Mouse (Mus musculus) liver, embryonic 16.5 days (tissue): ENCODE measurements around the gene Acsm3. TPM values are rescaled to one million over a fixed set of nuclear protein-coding genes. Genes with fewer than 3 reads are reported as not detected.

Experiments used
- ATAC-seq: fragments of 200-750 bp; cut with Nextera tagmentation; 2 replicates; pipeline ENCODE4 v1.8.0; 2017; ENCODE audit warnings: low read depth, mild to moderate bottlenecking, moderate number of reproducible peaks, moderate library complexity
- H3K27ac ChIP-seq: fragments of 300-500 bp; sonication (generic); 2 replicates; pipeline ENCODE4 v1.5.1; 2014; ENCODE audit warnings: mild to moderate bottlenecking, low read length
- H3K27me3 ChIP-seq: fragments of 300-500 bp; sonication (generic); 2 replicates; pipeline ENCODE4 v1.6.1; 2014; ENCODE audit warnings: low read depth, low read length, mixed read lengths; ENCODE audit not compliant: control insufficient read depth, insufficient read depth
- H3K36me3 ChIP-seq: fragments of 300-500 bp; sonication (generic); 2 replicates; pipeline ENCODE4 v1.6.1; 2014; ENCODE audit warnings: mild to moderate bottlenecking; ENCODE audit not compliant: control insufficient read depth, insufficient read depth
- H3K4me1 ChIP-seq: fragments of 300-500 bp; sonication (generic); 2 replicates; pipeline ENCODE4 v1.6.1; 2014; ENCODE audit warnings: low read depth, low read length, mixed read lengths; ENCODE audit not compliant: control insufficient read depth
- H3K4me2 ChIP-seq: fragments of 300-500 bp; sonication (generic); 2 replicates; pipeline ENCODE4 v1.6.1; 2014; ENCODE audit warnings: low read depth, low read length, mixed read lengths
- H3K4me3 ChIP-seq: fragments of 300-500 bp; sonication (generic); 2 replicates; pipeline ENCODE4 v1.5.1; 2014; ENCODE audit warnings: low read depth, mild to moderate bottlenecking, low read length
- H3K9ac ChIP-seq: fragments of 300-500 bp; sonication (generic); 2 replicates; pipeline ENCODE4 v1.6.1; 2014; ENCODE audit warnings: low read depth, low read length
- H3K9me3 ChIP-seq: fragments of 300-500 bp; sonication (generic); replicated peaks from 2 replicates; pipeline ENCODE4 v1.6.1; 2016; ENCODE audit warnings: low read length; ENCODE audit not compliant: control insufficient read depth
- WGBS: fragments of 180-500 bp; shearing (Covaris S2); extraction: QIAGEN DNeasy Blood & Tissue Kit; methylation state at CpG from one replicate; pipeline ENCODE4 v1.1.7; 2014; ENCODE audit not compliant: insufficient replicate concordance; 5-methylcytosine and 5-hydroxymethylcytosine counted together
- polyA plus RNA-seq: library from polyadenylated mRNA; unstranded; fragments of >200 nt; fragmentation: Nextera tagmentation; extraction: Ambion mirVana; gene quantifications from 2 replicates; pipeline ENCODE4 v1.2.1, GENCODE M21; 2015

Acsm3 gene
- polyA plus RNA-seq, 1 experiment from 2014 or later = 8.0 TPM

DNA sequence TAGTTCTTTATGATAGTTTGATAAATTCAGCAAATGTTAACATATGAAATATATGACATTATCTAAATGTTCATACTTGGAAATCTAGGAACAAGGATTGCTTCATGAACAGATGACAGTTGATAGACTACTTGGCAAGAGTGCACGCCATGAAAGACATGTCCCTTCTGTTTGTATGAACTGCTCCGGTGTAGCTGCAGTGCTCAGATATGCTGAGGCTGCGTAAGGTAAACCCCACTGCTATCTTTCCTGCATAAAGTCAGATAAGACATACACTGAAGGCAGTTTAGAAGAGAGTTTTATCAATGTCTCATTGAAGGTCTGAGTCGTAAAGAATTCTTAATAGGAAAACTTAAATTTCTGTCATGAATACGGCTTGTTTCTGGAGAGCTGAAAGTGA is 24.2 kb downstream of the Acsm3 start:
- Histone ChIP-seq H3K9me3 (no peaks in the 10 kb centered on the region), H3K27me3 (no peaks in the 10 kb centered on the region), H3K4me1 (peaks cover 9% of the 10 kb centered on the region), H3K4me2 (peak overlapping the region; percentile 39), H3K36me3 (peaks cover 25% of the 10 kb centered on the region), H3K9ac (0 out of 2 replicates have a peak overlapping the region, but pooled peaks have one; percentile 14), H3K4me3 (no peak overlapping the region), H3K27ac (peak overlapping the region; percentile 76)
- WGBS = 21% methylated on average over 5 of the region's 5 CpGs
- ATAC-seq = peak; percentile 95

DNA sequence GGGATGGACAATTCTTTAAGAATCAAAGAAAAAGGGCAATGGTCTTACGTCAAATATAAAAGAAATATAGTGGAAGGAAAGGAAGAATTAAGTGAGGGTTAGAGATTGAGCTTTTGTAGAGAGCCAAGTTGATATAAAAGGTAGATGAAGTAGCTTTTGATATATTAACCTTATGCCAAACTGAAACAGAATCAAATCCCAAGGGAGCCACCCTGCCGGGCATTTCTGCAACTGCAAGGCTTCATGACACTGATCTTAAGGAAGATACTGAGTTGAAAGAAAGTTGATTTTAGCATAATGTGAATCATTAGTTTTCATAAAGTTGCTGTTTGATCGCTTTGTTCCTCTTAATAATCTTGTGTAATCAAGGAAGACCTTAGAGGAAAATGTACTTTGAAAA is 28.3 kb downstream of the Acsm3 start:
- no peak for ATAC-seq
- H3K4me3 ChIP-seq = no peak overlapping the region
- peaks cover 25% of the 10 kb centered on the region for H3K36me3 ChIP-seq
- no peak overlapping the region for H3K4me2 ChIP-seq
- H3K27ac ChIP-seq = no peak overlapping the region
- peaks cover 12% of the 10 kb centered on the region for H3K4me1 ChIP-seq
- no peak overlapping the region for H3K9ac ChIP-seq
- H3K9me3 ChIP-seq = no peaks in the 10 kb centered on the region
- H3K27me3 ChIP-seq = no peaks in the 10 kb centered on the region
- 73% methylated on average over 3 of the region's 3 CpGs for WGBS

DNA sequence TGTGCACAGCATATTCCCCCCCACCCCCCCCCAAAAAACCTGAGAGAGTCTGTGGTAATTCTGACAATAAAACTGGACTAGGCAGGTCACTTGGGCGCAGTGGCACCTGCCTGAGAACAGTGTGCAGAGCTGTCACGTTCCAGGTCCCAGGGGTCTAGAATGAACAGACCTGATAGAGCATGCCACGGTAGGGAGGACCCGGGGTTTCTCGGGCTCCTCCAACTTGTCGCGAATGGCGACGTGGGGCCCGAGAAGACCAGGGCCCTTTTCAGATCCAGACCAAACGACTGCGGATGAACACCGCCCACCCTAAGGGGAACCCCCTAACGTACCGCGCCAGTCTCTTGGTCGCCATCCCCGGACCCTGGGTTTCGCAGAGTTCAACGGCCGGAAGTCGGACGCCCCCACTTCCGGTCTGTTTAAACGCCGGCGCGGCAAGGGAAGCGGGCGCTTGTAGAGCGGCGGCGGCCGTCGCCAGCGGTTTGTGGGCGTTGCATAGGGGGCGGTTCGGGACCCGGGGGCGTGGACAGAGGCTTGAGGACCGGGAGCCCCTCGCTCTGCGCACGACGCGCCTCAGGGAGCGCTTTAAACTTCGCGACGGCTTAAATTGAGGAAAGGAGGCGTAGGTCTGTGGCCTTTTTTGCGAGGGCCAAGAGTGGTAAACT is 33.0 kb downstream of the Acsm3 start, which contains the start of the genes Rexo5 and Eri2:
TSS of gene Rexo5 (plus strand) at position 421 of the 665 bp plus-strand sequence.
TSS of gene Eri2 (minus strand) at position 473 of the 665 bp plus-strand sequence.
- H3K27me3 ChIP-seq = no peaks in the 10 kb centered on the region
- H3K4me3 ChIP-seq = peak within 1 kb of the TSS; percentile 84
- peak within 1 kb of the TSS; percentile 86 for H3K4me2 ChIP-seq
- H3K27ac ChIP-seq = peak within 1 kb of the TSS; percentile 84
- peak within 1 kb of the TSS; percentile 89 for H3K9ac ChIP-seq
- H3K36me3 ChIP-seq = peaks cover 8% of the 10 kb centered on the region
- no peaks in the 10 kb centered on the region for H3K9me3 ChIP-seq
- peak; percentile 98 for ATAC-seq
- under 1% methylated on average over 49 of the region's 53 CpGs for WGBS
- H3K4me1 ChIP-seq = peaks cover 8% of the 10 kb centered on the region

GRCm38 (mm10) chr7:119794251-119794638 is 33.5 kb downstream of the Acsm3 start:
- Histone ChIP-seq H3K36me3 (peaks cover 6% of the 10 kb centered on the region), H3K4me2 (peak overlapping the region; percentile 86)
- under 1% methylated on average over 21 of the region's 21 CpGs for WGBS

GRCm38 (mm10) chr7:119795311-119795710 is 34.6 kb downstream of the Acsm3 start:
- H3K27ac ChIP-seq = peak overlapping the region; percentile 55; the same call in 1 of the 2 replicates
- peak; percentile 32 for ATAC-seq
- peak overlapping the region; percentile 10 for H3K9ac ChIP-seq
- peaks cover 8% of the 10 kb centered on the region for H3K4me1 ChIP-seq
- H3K36me3 ChIP-seq = no peaks in the 10 kb centered on the region
- no peaks in the 10 kb centered on the region for H3K9me3 ChIP-seq
- H3K27me3 ChIP-seq = no peaks in the 10 kb centered on the region
- peak overlapping the region; percentile 55 for H3K4me3 ChIP-seq
- peak overlapping the region; percentile 67 for H3K4me2 ChIP-seq

More at GRCm38 (mm10) chr7:119794251-119794638, 33.5 kb downstream of the Acsm3 start:
- peak; percentile 60 for ATAC-seq
- no peaks in the 10 kb centered on the region for H3K9me3 ChIP-seq
- peak overlapping the region; percentile 84 for H3K27ac ChIP-seq
- H3K4me3 ChIP-seq = peak overlapping the region; percentile 84
- H3K9ac ChIP-seq = peak overlapping the region; percentile 89
- H3K27me3 ChIP-seq = no peaks in the 10 kb centered on the region
- H3K4me1 ChIP-seq = peaks cover 8% of the 10 kb centered on the region

GRCm38 (mm10) chr7:119800488-119800887 is 39.8 kb downstream of the Acsm3 start:
- no peak for ATAC-seq
- 82% methylated on average over 3 of the region's 3 CpGs for WGBS
- H3K9me3 ChIP-seq = no peaks in the 10 kb centered on the region

GRCm38 (mm10) chr7:119800991-119801390 is 40.3 kb downstream of the Acsm3 start:
- Histone ChIP-seq H3K36me3 (peaks cover 3% of the 10 kb centered on the region; the same call in 1 of the 2 replicates), H3K4me1 (no peaks in the 10 kb centered on the region), H3K4me3 (no peak overlapping the region), H3K9me3 (no peaks in the 10 kb centered on the region), H3K4me2 (no peak overlapping the region), H3K27ac (no peak overlapping the region), H3K9ac (no peak overlapping the region), H3K27me3 (no peaks in the 10 kb centered on the region)
- ATAC-seq = no peak
- 71% methylated on average over 3 of the region's 3 CpGs for WGBS

More at GRCm38 (mm10) chr7:119800488-119800887, 39.8 kb downstream of the Acsm3 start:
- peaks cover under 1% of the 10 kb centered on the region; the same call in 1 of the 2 replicates for H3K36me3 ChIP-seq
- H3K4me2 ChIP-seq = no peak overlapping the region
- H3K27ac ChIP-seq = no peak overlapping the region
- no peaks in the 10 kb centered on the region for H3K4me1 ChIP-seq
- H3K9ac ChIP-seq = no peak overlapping the region
- no peak overlapping the region for H3K4me3 ChIP-seq
- no peaks in the 10 kb centered on the region for H3K27me3 ChIP-seq

GRCm38 (mm10) chr7:119807396-119807795 is 46.7 kb downstream of the Acsm3 start:
- no peaks in the 10 kb centered on the region for H3K4me1 ChIP-seq
- H3K4me2 ChIP-seq = no peak overlapping the region
- H3K36me3 ChIP-seq = peaks cover 5% of the 10 kb centered on the region; the same call in 1 of the 2 replicates
- H3K27me3 ChIP-seq = no peaks in the 10 kb centered on the region
- no peak overlapping the region for H3K27ac ChIP-seq
- H3K4me3 ChIP-seq = no peak overlapping the region
- whole genome bisulfite sequencing = 81% methylated on average over 5 of the region's 5 CpGs
- no peak for ATAC-seq
- no peak overlapping the region for H3K9ac ChIP-seq
- no peaks in the 10 kb centered on the region for H3K9me3 ChIP-seq

DNA sequence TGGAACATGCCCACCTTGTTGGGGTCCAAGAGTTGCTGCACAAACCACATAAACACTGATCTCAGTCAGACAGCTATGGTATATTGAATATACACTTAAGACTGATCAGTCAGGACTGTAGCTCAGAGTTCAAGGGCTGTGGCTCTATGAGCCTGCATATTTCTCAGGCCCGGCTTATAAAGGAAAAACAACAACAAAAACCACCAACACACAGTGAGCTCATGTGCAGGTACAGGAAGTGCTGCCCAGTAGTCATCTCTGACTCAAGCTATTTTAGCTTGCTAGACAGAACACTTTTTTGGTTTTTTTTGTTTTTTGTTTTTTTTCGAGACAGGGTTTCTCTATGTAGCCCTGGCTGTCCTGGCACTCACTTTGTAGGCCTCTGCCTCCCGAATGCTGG is 48.0 kb downstream of the Acsm3 start:
- peaks cover 7% of the 10 kb centered on the region; the same call in 1 of the 2 replicates for H3K36me3 ChIP-seq
- WGBS = 78% methylated on average over 3 of the region's 3 CpGs
- ATAC-seq = no peak
- H3K4me2 ChIP-seq = no peak overlapping the region
- no peak overlapping the region for H3K9ac ChIP-seq
- no peaks in the 10 kb centered on the region for H3K4me1 ChIP-seq
- no peak overlapping the region for H3K27ac ChIP-seq
- H3K9me3 ChIP-seq = no peaks in the 10 kb centered on the region
- no peaks in the 10 kb centered on the region for H3K27me3 ChIP-seq
- H3K4me3 ChIP-seq = no peak overlapping the region
